Mouse (Mus musculus) midbrain, postnatal 0 days (tissue): ENCODE data around the gene Sema4d. TPM values are rescaled to one million over a fixed set of nuclear protein-coding genes. Genes with fewer than 3 reads are reported as not detected.

Experiments
- ATAC-seq: fragments of 200-750 bp; cut with Nextera tagmentation; 2 replicates; pipeline ENCODE4 v1.8.0; 2017; ENCODE audit warnings: moderate number of reproducible peaks, mild to moderate bottlenecking, moderate TSS enrichment, moderate library complexity; ENCODE audit not compliant: low FRiP score
- DNase-seq: peaks from one replicate; pipeline ENCODE4 v3.0.0-alpha.2; 2015; ENCODE audit warnings: low spot score
- H3K27ac ChIP-seq: fragments of 300-500 bp; sonication (generic); 2 replicates; pipeline ENCODE4 v1.5.1; 2014; ENCODE audit warnings: low read depth, mild to moderate bottlenecking, low read length, mixed read lengths
- H3K27me3 ChIP-seq: fragments of 300-500 bp; sonication (generic); 2 replicates; pipeline ENCODE4 v1.6.1; 2014; ENCODE audit warnings: low read length, control low read depth, mixed read lengths; ENCODE audit not compliant: insufficient read depth
- H3K36me3 ChIP-seq: fragments of 300-500 bp; sonication (generic); 2 replicates; pipeline ENCODE4 v1.6.1; 2014; ENCODE audit warnings: low read length, control low read depth, mixed read lengths; ENCODE audit not compliant: insufficient read depth
- H3K4me1 ChIP-seq: fragments of 300-500 bp; sonication (generic); 2 replicates; pipeline ENCODE4 v1.6.1; 2014; ENCODE audit warnings: mild to moderate bottlenecking, control low read depth, antibody characterized with exemption, low read length, mixed read lengths; ENCODE audit not compliant: insufficient read depth
- H3K4me2 ChIP-seq: fragments of 300-500 bp; sonication (generic); 2 replicates; pipeline ENCODE4 v1.6.1; 2014; ENCODE audit warnings: low read depth, mild to moderate bottlenecking, low read length, mixed read lengths; ENCODE audit not compliant: poor library complexity, severe bottlenecking
- H3K4me3 ChIP-seq: fragments of 300-500 bp; sonication (generic); 2 replicates; pipeline ENCODE4 v1.5.1; 2014; ENCODE audit warnings: low read depth, mild to moderate bottlenecking, low read length, moderate library complexity
- H3K9ac ChIP-seq: fragments of 300-500 bp; sonication (generic); replicated peaks from 2 replicates; pipeline ENCODE4 v1.6.1; 2014; ENCODE audit warnings: mild to moderate bottlenecking, low read length, moderate library complexity, mixed read lengths; ENCODE audit not compliant: poor library complexity, severe bottlenecking
- H3K9me3 ChIP-seq: fragments of 300-500 bp; sonication (generic); 2 replicates; pipeline ENCODE4 v1.6.1; 2016; ENCODE audit warnings: low read length, control low read depth
- CTCF ChIP-seq: IDR thresholded peaks from 2 replicates; pipeline ENCODE4 v1.5.1; 2016; ENCODE audit warnings: antibody characterized with exemption, mild to moderate bottlenecking
- WGBS: fragments of 180-500 bp; shearing (Covaris S2); extraction: QIAGEN DNeasy Blood & Tissue Kit; methylation state at CpG from one replicate; pipeline ENCODE4 v1.1.7; 2014; 5-methylcytosine and 5-hydroxymethylcytosine counted together
- polyA plus RNA-seq: library from polyadenylated mRNA; unstranded; fragments of >200 nt; fragmentation: Nextera tagmentation; extraction: Ambion mirVana; gene quantifications from 2 replicates; pipeline ENCODE4 v1.2.1, GENCODE M21; 2015
- total RNA-seq: library from RNA; depleted of rRNA; stranded (reverse); fragments of >200 nt; gene quantifications from 2 replicates; pipeline ENCODE4 v1.2.3, GENCODE M21; 2014

Gene Sema4d
- total and polyA plus RNA-seq, 2 experiments from 2014 or later, result 13.7 to 19.3 TPM

DNA sequence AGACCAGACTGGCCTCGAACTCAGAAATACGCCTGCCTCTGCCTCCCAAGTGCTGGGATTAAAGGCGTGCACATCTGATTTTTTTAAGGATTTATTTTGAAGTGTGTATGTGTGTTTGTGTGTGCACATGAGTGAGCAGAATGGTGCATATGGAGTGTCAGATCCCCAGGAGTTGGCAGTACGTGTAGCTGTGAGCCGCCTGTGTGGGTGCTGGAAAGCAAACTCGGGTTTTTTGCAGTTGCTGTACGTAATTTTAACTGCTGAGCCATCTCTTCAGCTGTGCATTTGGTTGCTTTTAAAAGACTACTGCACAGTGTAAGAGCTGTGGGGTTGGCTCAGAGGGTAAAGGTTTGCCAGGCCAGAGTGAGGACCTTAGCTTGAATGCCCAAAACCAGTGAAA, 134.0 kb downstream of the Sema4d start:
- TF ChIP-seq CTCF, result no peak
- DNase-seq (no peak), ATAC-seq (no peak)
- Histone ChIP-seq H3K4me3 (no peak overlapping the region), H3K4me2 (no peak overlapping the region), H3K27ac (no peak overlapping the region), H3K36me3 (peaks cover 62% of the 10 kb centered on the region), H3K27me3 (no peaks in the 10 kb centered on the region), H3K4me1 (no peaks in the 10 kb centered on the region), H3K9me3 (no peaks in the 10 kb centered on the region), H3K9ac (no peak overlapping the region)
- 99% methylated on average over 7 of the region's 7 CpGs for WGBS

DNA sequence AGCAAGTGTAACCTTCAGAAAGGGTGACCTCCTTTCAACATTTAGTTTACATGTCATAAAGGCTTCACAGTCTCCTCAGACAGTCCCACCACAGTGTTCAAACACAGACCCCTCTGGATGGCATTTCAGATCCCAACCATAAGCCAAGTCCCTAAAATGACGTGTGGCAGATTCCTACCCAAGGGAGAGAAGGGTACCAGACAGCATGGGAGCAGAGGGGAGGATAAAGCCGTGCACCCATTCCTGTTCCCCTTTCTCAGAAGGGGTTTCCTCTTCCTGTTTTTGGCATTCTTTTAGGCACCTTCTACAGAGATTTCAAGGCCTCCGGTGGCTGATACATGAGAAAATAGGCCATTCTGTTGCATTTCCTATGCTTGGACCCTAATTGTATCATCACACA, 135.5 kb downstream of the Sema4d start:
- no peak for DNase-seq
- H3K9me3 ChIP-seq, result no peaks in the 10 kb centered on the region
- TF ChIP-seq CTCF, result no peak
- no peaks in the 10 kb centered on the region for H3K4me1 ChIP-seq
- WGBS, result 89% methylated on average over 3 of the region's 3 CpGs
- H3K27ac ChIP-seq, result no peak overlapping the region
- H3K36me3 ChIP-seq, result peaks cover 64% of the 10 kb centered on the region
- no peak overlapping the region for H3K4me2 ChIP-seq
- H3K27me3 ChIP-seq, result no peaks in the 10 kb centered on the region
- no peak for ATAC-seq
- no peak overlapping the region for H3K4me3 ChIP-seq
- H3K9ac ChIP-seq, result no peak overlapping the region

DNA sequence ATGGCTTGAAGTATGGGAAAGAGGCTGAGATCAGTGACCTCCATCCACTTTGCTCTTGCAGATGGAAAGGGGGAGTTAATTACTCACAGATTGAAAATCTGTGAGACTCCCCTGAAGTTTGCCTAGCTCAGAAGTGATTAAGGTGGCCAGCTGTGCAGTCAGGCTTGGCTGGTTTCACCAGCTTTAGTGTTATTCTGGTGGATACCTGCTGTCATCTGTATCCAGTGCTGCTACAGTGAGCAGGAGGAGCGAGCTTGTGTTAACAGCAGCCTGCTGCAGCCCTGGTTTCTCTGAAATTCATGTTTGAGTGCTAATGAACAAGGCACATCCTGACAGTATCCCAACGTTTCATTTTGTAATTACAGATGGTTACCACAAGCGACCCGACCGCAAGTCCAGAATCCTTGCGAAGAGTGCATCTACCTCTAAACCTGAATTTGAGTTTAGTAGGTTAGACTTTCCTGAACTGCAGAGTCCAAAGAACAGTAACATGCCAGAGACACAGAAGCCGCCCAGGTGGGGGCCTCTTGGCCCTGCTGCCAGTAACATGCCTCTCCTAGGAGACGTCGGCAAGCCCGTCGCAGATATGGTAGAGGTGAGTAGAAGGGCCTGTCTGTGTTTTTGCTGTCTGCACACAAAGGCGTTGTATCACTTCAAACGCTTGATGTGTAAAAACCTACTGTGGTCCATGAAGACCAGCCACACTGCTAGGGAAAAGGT, 136.9 kb downstream of the Sema4d start:
- no peak for TF ChIP-seq CTCF
- H3K9ac ChIP-seq, result no peak overlapping the region
- H3K9me3 ChIP-seq, result no peaks in the 10 kb centered on the region
- H3K4me3 ChIP-seq, result no peak overlapping the region
- H3K27me3 ChIP-seq, result no peaks in the 10 kb centered on the region
- no peak for ATAC-seq
- no peak overlapping the region for H3K27ac ChIP-seq
- DNase-seq, result no peak
- H3K36me3 ChIP-seq, result peaks cover 53% of the 10 kb centered on the region
- 95% methylated on average over 13 of the region's 13 CpGs for WGBS
- H3K4me1 ChIP-seq, result 0 out of 2 replicates have a peak, but pooled peaks cover 4% of the 10 kb centered on the region
- no peak overlapping the region for H3K4me2 ChIP-seq

DNA sequence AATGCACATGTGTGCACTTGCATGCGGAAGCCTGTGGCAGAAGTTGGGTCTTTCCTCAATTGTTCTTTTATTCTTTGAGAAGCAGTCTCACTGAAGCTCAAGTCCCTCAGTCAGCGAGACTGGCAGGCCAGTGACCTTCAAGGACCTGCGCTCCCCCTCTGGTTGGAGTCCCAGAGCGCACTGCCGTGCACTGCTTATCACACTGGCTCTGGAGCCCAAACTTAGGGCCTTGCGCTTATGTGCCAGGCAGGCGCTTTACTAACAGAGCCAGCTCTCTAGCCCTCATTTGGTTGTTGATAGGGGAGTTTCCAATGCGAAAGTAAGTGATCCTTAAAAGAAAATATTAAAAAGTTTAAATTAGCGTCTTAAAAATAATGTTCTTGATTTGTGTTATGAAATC, 139.6 kb downstream of the Sema4d start:
- H3K27ac ChIP-seq, result no peak overlapping the region
- peaks cover 39% of the 10 kb centered on the region for H3K36me3 ChIP-seq
- no peaks in the 10 kb centered on the region for H3K9me3 ChIP-seq
- H3K4me2 ChIP-seq, result no peak overlapping the region
- ATAC-seq, result no peak
- no peaks in the 10 kb centered on the region for H3K27me3 ChIP-seq
- H3K4me3 ChIP-seq, result no peak overlapping the region
- no peak for DNase-seq
- no peak for TF ChIP-seq CTCF
- no peak overlapping the region for H3K9ac ChIP-seq
- H3K4me1 ChIP-seq, result 0 out of 2 replicates have a peak, but pooled peaks cover 4% of the 10 kb centered on the region
- 96% methylated on average over 9 of the region's 9 CpGs for WGBS

DNA sequence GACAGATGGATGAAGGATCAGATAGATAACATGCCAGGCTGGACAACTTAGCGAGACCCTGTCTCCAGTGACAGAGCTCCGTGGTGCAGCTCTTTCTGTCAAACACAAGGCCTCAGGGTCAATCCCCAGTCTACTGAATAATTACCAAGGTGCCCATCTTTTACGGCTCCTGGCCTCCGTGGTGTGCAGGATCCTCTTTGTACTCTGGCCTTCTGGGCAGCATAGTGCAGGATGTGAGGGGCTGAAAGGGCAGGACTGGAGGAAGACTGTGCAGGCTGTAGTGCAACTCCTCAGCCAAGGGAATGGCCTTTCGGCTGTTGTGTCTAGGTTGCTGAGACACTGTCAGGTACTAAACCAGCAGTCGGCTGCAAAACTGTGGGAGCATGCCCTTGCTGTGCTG, 140.4 kb downstream of the Sema4d start:
- ATAC-seq (no peak), DNase-seq (no peak)
- H3K4me3 ChIP-seq, result no peak overlapping the region
- H3K9ac ChIP-seq, result no peak overlapping the region
- no peaks in the 10 kb centered on the region for H3K9me3 ChIP-seq
- 94% methylated on average over 6 of the region's 6 CpGs for WGBS
- H3K4me2 ChIP-seq, result no peak overlapping the region
- H3K27me3 ChIP-seq, result no peaks in the 10 kb centered on the region
- 0 out of 2 replicates have a peak, but pooled peaks cover 4% of the 10 kb centered on the region for H3K4me1 ChIP-seq
- TF ChIP-seq CTCF, result no peak
- H3K27ac ChIP-seq, result no peak overlapping the region
- H3K36me3 ChIP-seq, result peaks cover 35% of the 10 kb centered on the region

DNA sequence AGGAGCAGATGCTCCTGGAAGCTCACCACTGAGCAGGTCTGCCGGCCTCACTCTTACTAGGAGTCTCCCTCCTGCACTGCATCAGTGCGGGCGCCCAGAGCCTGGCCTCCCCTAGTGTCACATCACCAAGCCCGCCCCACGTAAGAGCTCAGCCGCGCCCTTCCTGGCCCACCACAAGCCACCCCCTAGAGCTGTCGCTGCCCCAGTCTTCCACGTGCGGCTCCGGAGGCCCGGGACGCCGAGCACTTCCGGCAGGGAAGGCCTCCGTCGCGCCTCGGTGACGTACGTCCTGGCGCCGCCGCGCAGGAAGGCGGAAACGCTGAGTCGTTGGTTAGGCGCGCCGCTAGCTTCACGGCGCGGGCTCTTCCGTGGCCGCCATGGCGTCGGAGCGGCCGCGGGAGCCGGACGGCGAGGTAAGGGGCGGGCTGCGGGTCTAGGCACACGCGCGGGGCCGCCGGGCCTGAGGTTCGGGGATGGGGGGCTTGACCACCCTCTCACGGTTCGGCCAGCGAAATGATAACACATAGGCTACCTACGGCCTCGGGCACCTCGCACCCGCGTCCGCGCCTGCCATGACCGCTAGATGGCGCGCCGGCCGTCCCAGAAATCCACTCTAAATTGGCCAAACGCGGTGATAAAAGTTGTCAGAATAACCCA, 142.0 kb downstream of the Sema4d start, which contains the start of gene Secisbp2:
Gene Secisbp2, plus strand, starts transcription at position 290 of the 657 bp plus-strand sequence.
- DNase-seq (peak; percentile 96), ATAC-seq (peak; percentile 97)
- no peaks in the 10 kb centered on the region for H3K27me3 ChIP-seq
- peak within 1 kb of the TSS; percentile 75 for H3K4me3 ChIP-seq
- TF ChIP-seq CTCF, result peak; percentile 92
- H3K9ac ChIP-seq, result peak within 1 kb of the TSS; percentile 82
- peak within 1 kb of the TSS; percentile 87 for H3K4me2 ChIP-seq
- WGBS, result under 1% methylated on average over 66 of the region's 69 CpGs
- peak within 1 kb of the TSS; percentile 87 for H3K27ac ChIP-seq
- no peaks in the 10 kb centered on the region for H3K9me3 ChIP-seq
- 0 out of 2 replicates have a peak, but pooled peaks cover 4% of the 10 kb centered on the region for H3K4me1 ChIP-seq
- peaks cover 21% of the 10 kb centered on the region for H3K36me3 ChIP-seq
